Mouse (Mus musculus): ENCODE results near the gene Plp2. TPM values are rescaled to one million over a fixed set of nuclear protein-coding genes. Genes with fewer than 3 reads are reported as not detected.

Gene Plp2
- polyA plus RNA-seq, 1 experiment, result 239 TPM

GRCm38 (mm10) chrX:7678986-7679385, 7.8 kb upstream of the Plp2 start:
- Histone ChIP-seq H3K4me1 (ENCODE audit: control insufficient read depth, insufficient read depth, low read length) (no peaks in the 10 kb centered on the region), H3K27me3 (ENCODE audit: control insufficient read depth, insufficient read depth, low read length, poor library complexity, severe bottlenecking) (no peaks in the 10 kb centered on the region), H3K9me3 (replicated peaks; ENCODE audit: control insufficient read depth, insufficient read depth, low read length, poor library complexity, severe bottlenecking) (no peaks in the 10 kb centered on the region), H3K36me3 (ENCODE audit: control insufficient read depth, insufficient read depth, low read length, poor library complexity, severe bottlenecking) (no peaks in the 10 kb centered on the region), H3K27ac (ENCODE audit: insufficient read depth, low read length) (no peak overlapping the region), H3K9ac (ENCODE audit: low read depth, poor library complexity, severe bottlenecking) (no peak overlapping the region), H3K4me3 (ENCODE audit: low read depth, low read length) (no peak overlapping the region)
- TF ChIP-seq POLR2A (IDR thresholded peaks at IDR 0.05; ENCODE audit: insufficient read depth, low read length), result no peak

GRCm38 (mm10) chrX:7675001-7675380, 3.8 kb upstream of the Plp2 start:
- Histone ChIP-seq H3K27me3 (ENCODE audit: control insufficient read depth, insufficient read depth, low read length, poor library complexity, severe bottlenecking) (no peaks in the 10 kb centered on the region), H3K27ac (ENCODE audit: insufficient read depth, low read length) (peak overlapping the region; percentile 85), H3K4me1 (ENCODE audit: control insufficient read depth, insufficient read depth, low read length) (no peaks in the 10 kb centered on the region), H3K36me3 (ENCODE audit: control insufficient read depth, insufficient read depth, low read length, poor library complexity, severe bottlenecking) (no peaks in the 10 kb centered on the region), H3K9me3 (replicated peaks; ENCODE audit: control insufficient read depth, insufficient read depth, low read length, poor library complexity, severe bottlenecking) (no peaks in the 10 kb centered on the region), H3K4me3 (ENCODE audit: low read depth, low read length) (peak overlapping the region; percentile 74), H3K9ac (ENCODE audit: low read depth, poor library complexity, severe bottlenecking) (peak overlapping the region; percentile 87)
- TF ChIP-seq CTCF (IDR thresholded peaks at IDR 0.05; ENCODE audit: low read depth, low read length) (no peak), EP300 (IDR thresholded peaks at IDR 0.05; ENCODE audit: insufficient read depth, low read depth, low read length) (no peak), POLR2A (IDR thresholded peaks at IDR 0.05; ENCODE audit: insufficient read depth, low read length) (no peak)

- Histone ChIP-seq H3K27me3 (ENCODE audit: control insufficient read depth, insufficient read depth, low read length, poor library complexity, severe bottlenecking) (no peaks in the 10 kb centered on the region), H3K27ac (ENCODE audit: insufficient read depth, low read length) (peak overlapping the region; percentile 85), H3K36me3 (ENCODE audit: control insufficient read depth, insufficient read depth, low read length, poor library complexity, severe bottlenecking) (no peaks in the 10 kb centered on the region), H3K9me3 (replicated peaks; ENCODE audit: control insufficient read depth, insufficient read depth, low read length, poor library complexity, severe bottlenecking) (no peaks in the 10 kb centered on the region), H3K9ac (ENCODE audit: low read depth, poor library complexity, severe bottlenecking) (peak overlapping the region; percentile 87), H3K4me3 (ENCODE audit: low read depth, low read length) (peak overlapping the region; percentile 74), H3K4me1 (ENCODE audit: control insufficient read depth, insufficient read depth, low read length) (no peaks in the 10 kb centered on the region)
- TF ChIP-seq EP300 (IDR thresholded peaks at IDR 0.05; ENCODE audit: insufficient read depth, low read depth, low read length) (no peak), POLR2A (IDR thresholded peaks at IDR 0.05; ENCODE audit: insufficient read depth, low read length) (no peak), CTCF (IDR thresholded peaks at IDR 0.05; ENCODE audit: low read depth, low read length) (no peak)
These were observed 3.3 kb upstream of the Plp2 start for GRCm38 (mm10) chrX:7674284-7675000.

- H3K9ac ChIP-seq (ENCODE audit: low read depth, poor library complexity, severe bottlenecking), result peak overlapping the region; percentile 87
- H3K27me3 ChIP-seq (ENCODE audit: control insufficient read depth, insufficient read depth, low read length, poor library complexity, severe bottlenecking), result no peaks in the 10 kb centered on the region
- H3K4me3 ChIP-seq (ENCODE audit: low read depth, low read length), result peak overlapping the region; percentile 74
- H3K9me3 ChIP-seq (replicated peaks; ENCODE audit: control insufficient read depth, insufficient read depth, low read length, poor library complexity, severe bottlenecking), result no peaks in the 10 kb centered on the region
- H3K4me1 ChIP-seq (ENCODE audit: control insufficient read depth, insufficient read depth, low read length), result no peaks in the 10 kb centered on the region
- peaks cover 4% of the 10 kb centered on the region; the same call in 1 of the 2 replicates for H3K36me3 ChIP-seq (ENCODE audit: control insufficient read depth, insufficient read depth, low read length, poor library complexity, severe bottlenecking)
- H3K27ac ChIP-seq (ENCODE audit: insufficient read depth, low read length), result peak overlapping the region; percentile 85
- no peak for TF ChIP-seq EP300 (IDR thresholded peaks at IDR 0.05; ENCODE audit: insufficient read depth, low read depth, low read length)
- TF ChIP-seq CTCF (IDR thresholded peaks at IDR 0.05; ENCODE audit: low read depth, low read length), result no peak
- no peak for TF ChIP-seq POLR2A (IDR thresholded peaks at IDR 0.05; ENCODE audit: insufficient read depth, low read length)
These were observed 2.5 kb upstream of the Plp2 start for GRCm38 (mm10) chrX:7673578-7674281.

- no peak overlapping the region for H3K4me3 ChIP-seq (ENCODE audit: low read depth, low read length)
- H3K9ac ChIP-seq (ENCODE audit: low read depth, poor library complexity, severe bottlenecking), result no peak overlapping the region
- no peak overlapping the region for H3K27ac ChIP-seq (ENCODE audit: insufficient read depth, low read length)
- H3K36me3 ChIP-seq (ENCODE audit: control insufficient read depth, insufficient read depth, low read length, poor library complexity, severe bottlenecking), result peaks cover 6% of the 10 kb centered on the region; the same call in 1 of the 2 replicates
- TF ChIP-seq EP300 (IDR thresholded peaks at IDR 0.05; ENCODE audit: insufficient read depth, low read depth, low read length) (no peak), POLR2A (IDR thresholded peaks at IDR 0.05; ENCODE audit: insufficient read depth, low read length) (no peak), CTCF (IDR thresholded peaks at IDR 0.05; ENCODE audit: low read depth, low read length) (no peak)
- H3K4me1 ChIP-seq (ENCODE audit: control insufficient read depth, insufficient read depth, low read length), result no peaks in the 10 kb centered on the region
- no peaks in the 10 kb centered on the region for H3K27me3 ChIP-seq (ENCODE audit: control insufficient read depth, insufficient read depth, low read length, poor library complexity, severe bottlenecking)
- no peaks in the 10 kb centered on the region for H3K9me3 ChIP-seq (replicated peaks; ENCODE audit: control insufficient read depth, insufficient read depth, low read length, poor library complexity, severe bottlenecking)
These were observed 1.5 kb upstream of the Plp2 start for GRCm38 (mm10) chrX:7672739-7673138.

- no peaks in the 10 kb centered on the region for H3K27me3 ChIP-seq (ENCODE audit: control insufficient read depth, insufficient read depth, low read length, poor library complexity, severe bottlenecking)
- H3K27ac ChIP-seq (ENCODE audit: insufficient read depth, low read length), result peak overlapping the region; percentile 81
- H3K36me3 ChIP-seq (ENCODE audit: control insufficient read depth, insufficient read depth, low read length, poor library complexity, severe bottlenecking), result peaks cover 6% of the 10 kb centered on the region; the same call in 1 of the 2 replicates
- peak overlapping the region; percentile 91 for H3K4me3 ChIP-seq (ENCODE audit: low read depth, low read length)
- H3K9ac ChIP-seq (ENCODE audit: low read depth, poor library complexity, severe bottlenecking), result peak overlapping the region; percentile 60
- TF ChIP-seq POLR2A (IDR thresholded peaks at IDR 0.05; ENCODE audit: insufficient read depth, low read length) (no peak), EP300 (IDR thresholded peaks at IDR 0.05; ENCODE audit: insufficient read depth, low read depth, low read length) (no peak), CTCF (IDR thresholded peaks at IDR 0.05; ENCODE audit: low read depth, low read length) (no peak)
- H3K4me1 ChIP-seq (ENCODE audit: control insufficient read depth, insufficient read depth, low read length), result no peaks in the 10 kb centered on the region
- no peaks in the 10 kb centered on the region for H3K9me3 ChIP-seq (replicated peaks; ENCODE audit: control insufficient read depth, insufficient read depth, low read length, poor library complexity, severe bottlenecking)
These were observed 754 bp downstream of the Plp2 start for GRCm38 (mm10) chrX:7670390-7670881.

Measured in ES-Bruce4 (cell line).